Mouse (Mus musculus): Measurements from ENCODE around the gene Smpdl3a. TPM values are rescaled to one million over a fixed set of nuclear protein-coding genes. Genes with fewer than 3 reads are reported as not detected.

The Smpdl3a gene
- polyA plus RNA-seq, 1 experiment from 2014 or later, result 27.7 TPM

DNA sequence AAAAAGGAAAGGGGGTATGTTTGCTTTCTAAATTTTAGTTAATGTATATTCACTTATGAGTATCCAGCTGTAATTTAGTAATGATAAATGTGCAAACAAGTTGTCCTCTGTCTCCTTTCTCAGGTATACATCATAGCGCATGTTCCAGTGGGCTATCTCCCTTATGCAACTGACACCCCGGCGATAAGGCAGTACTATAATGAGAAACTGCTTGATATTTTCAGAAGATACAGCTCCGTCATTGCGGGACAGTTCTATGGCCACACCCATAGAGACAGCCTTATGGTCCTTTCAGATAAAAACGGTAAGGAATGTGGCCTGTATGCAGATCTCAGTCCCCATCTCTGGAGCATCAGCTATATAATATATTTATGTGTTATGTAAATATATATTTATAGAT lies 13.6 kb downstream of the Smpdl3a start:
- Histone ChIP-seq H3K4me2 (ENCODE audit: low read length) (no peak overlapping the region), H3K27ac (ENCODE audit: low read depth) (no peak overlapping the region), H3K4me3 (ENCODE audit: low read depth, low read length) (no peak overlapping the region), H3K4me1 (replicated peaks; ENCODE audit: control insufficient read depth, insufficient read depth, low read length) (no peaks in the 10 kb centered on the region), H3K27me3 (replicated peaks; ENCODE audit: control insufficient read depth, insufficient read depth, low read length) (no peaks in the 10 kb centered on the region), H3K9ac (ENCODE audit: low read length) (no peak overlapping the region), H3K9me3 (ENCODE audit: control insufficient read depth, low read length) (no peaks in the 10 kb centered on the region), H3K36me3 (ENCODE audit: control insufficient read depth, insufficient read depth, low read length) (peaks cover 4% of the 10 kb centered on the region; the same call in 1 of the 2 replicates)
- DNase-seq (ENCODE audit: low spot score) (no peak), ATAC-seq (replicated peaks; ENCODE audit: low FRiP score, low TSS enrichment, low read depth) (no peak)
- 89% methylated on average over 6 of the region's 6 CpGs for WGBS

DNA sequence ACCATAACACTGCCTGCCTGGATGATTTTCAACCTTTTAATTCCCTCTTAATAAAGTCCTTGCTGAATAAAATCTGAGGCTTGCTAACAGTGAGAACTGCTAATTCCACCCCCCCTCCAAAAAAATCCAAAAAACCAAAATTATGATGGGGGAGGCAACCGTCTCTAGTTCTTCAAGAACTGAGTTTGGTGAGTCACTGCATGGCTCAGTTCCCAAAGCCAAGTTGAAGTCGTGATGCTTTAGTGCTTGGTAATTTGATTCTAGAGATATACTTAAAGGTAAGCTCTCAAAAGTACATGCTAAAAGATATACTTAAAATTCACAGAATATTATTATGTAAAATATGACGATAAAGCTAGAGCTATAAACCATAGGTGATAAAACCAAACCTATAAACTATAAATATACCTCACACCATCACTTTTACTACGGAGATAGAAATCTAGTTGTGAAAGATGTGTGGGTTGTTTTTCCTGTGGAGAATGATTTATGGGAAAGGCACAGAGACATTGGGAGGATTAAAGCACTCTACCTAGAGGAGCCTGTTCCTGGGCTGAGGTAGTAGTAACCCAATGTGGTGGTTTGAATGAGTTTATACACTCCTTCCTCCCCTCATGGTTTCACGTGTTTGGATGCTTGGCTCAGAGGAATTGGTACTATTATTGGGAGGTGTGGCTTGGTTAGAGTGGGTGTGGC lies 18.2 kb downstream of the Smpdl3a start:
- Histone ChIP-seq H3K27me3 (replicated peaks; ENCODE audit: control insufficient read depth, insufficient read depth, low read length) (no peaks in the 10 kb centered on the region), H3K9me3 (ENCODE audit: control insufficient read depth, low read length) (no peaks in the 10 kb centered on the region), H3K4me1 (replicated peaks; ENCODE audit: control insufficient read depth, insufficient read depth, low read length) (no peaks in the 10 kb centered on the region), H3K9ac (ENCODE audit: low read length) (no peak overlapping the region), H3K27ac (ENCODE audit: low read depth) (no peak overlapping the region), H3K36me3 (ENCODE audit: control insufficient read depth, insufficient read depth, low read length) (0 out of 2 replicates have a peak, but pooled peaks cover 4% of the 10 kb centered on the region), H3K4me3 (ENCODE audit: low read depth, low read length) (no peak overlapping the region), H3K4me2 (ENCODE audit: low read length) (no peak overlapping the region)
- 83% methylated on average over 5 of the region's 5 CpGs for WGBS
- DNase-seq (ENCODE audit: low spot score) (no peak), ATAC-seq (replicated peaks; ENCODE audit: low FRiP score, low TSS enrichment, low read depth) (no peak)

DNA sequence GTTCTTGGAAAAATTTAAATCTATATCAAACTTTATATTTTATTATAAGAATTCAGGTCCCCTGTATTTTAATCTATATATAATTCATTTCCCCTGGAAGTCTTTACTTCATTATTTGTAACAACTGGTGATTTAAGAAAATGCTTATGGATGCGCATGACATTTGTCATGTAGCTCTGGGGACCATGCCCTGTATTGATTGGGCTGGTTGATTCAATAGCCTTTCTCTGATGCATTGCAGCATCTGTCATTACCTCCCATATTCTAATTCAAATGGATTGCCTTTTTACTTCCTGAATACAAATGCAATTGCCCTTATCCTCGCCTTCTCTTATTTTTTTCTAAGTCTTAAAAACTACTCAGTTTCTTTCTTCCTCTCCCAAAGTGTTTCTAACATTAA lies 20.2 kb downstream of the Smpdl3a start:
- no peak for ATAC-seq (replicated peaks; ENCODE audit: low FRiP score, low TSS enrichment, low read depth)
- Histone ChIP-seq H3K27ac (ENCODE audit: low read depth) (no peak overlapping the region), H3K27me3 (replicated peaks; ENCODE audit: control insufficient read depth, insufficient read depth, low read length) (no peaks in the 10 kb centered on the region), H3K4me1 (replicated peaks; ENCODE audit: control insufficient read depth, insufficient read depth, low read length) (no peaks in the 10 kb centered on the region), H3K9me3 (ENCODE audit: control insufficient read depth, low read length) (no peaks in the 10 kb centered on the region), H3K4me3 (ENCODE audit: low read depth, low read length) (no peak overlapping the region), H3K4me2 (ENCODE audit: low read length) (no peak overlapping the region), H3K9ac (ENCODE audit: low read length) (no peak overlapping the region), H3K36me3 (ENCODE audit: control insufficient read depth, insufficient read depth, low read length) (no peaks in the 10 kb centered on the region)
- 81% methylated on average over 2 of the region's 2 CpGs for WGBS
- DNase-seq (ENCODE audit: low spot score), result no peak

DNA sequence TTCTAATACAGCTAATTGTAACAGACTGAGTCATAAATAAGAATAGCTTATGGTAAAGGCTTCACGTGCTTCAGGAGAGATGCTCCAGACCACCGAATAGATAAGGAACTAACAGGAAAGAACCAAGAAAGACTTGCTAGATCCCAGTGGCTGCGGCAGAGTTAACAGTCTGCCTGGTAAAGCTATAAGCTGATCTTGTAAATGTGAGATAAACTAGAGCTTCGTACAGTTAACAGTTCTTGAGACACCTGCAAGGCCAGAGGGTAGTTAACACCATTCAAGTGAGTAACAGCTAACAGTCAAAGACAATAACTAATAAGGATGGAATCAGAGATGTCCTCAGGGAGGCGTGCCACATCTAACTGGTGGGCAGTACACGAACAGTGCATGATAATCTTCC lies 21.7 kb downstream of the Smpdl3a start:
- no peaks in the 10 kb centered on the region for H3K27me3 ChIP-seq (replicated peaks; ENCODE audit: control insufficient read depth, insufficient read depth, low read length)
- WGBS, result 85% methylated on average over 6 of the region's 6 CpGs
- no peaks in the 10 kb centered on the region for H3K36me3 ChIP-seq (ENCODE audit: control insufficient read depth, insufficient read depth, low read length)
- H3K4me2 ChIP-seq (ENCODE audit: low read length), result no peak overlapping the region
- ATAC-seq (replicated peaks; ENCODE audit: low FRiP score, low TSS enrichment, low read depth) (no peak), DNase-seq (ENCODE audit: low spot score) (no peak)
- H3K4me3 ChIP-seq (ENCODE audit: low read depth, low read length), result no peak overlapping the region
- H3K9ac ChIP-seq (ENCODE audit: low read length), result no peak overlapping the region
- H3K27ac ChIP-seq (ENCODE audit: low read depth), result no peak overlapping the region
- H3K4me1 ChIP-seq (replicated peaks; ENCODE audit: control insufficient read depth, insufficient read depth, low read length), result no peaks in the 10 kb centered on the region
- no peaks in the 10 kb centered on the region for H3K9me3 ChIP-seq (ENCODE audit: control insufficient read depth, low read length)

DNA sequence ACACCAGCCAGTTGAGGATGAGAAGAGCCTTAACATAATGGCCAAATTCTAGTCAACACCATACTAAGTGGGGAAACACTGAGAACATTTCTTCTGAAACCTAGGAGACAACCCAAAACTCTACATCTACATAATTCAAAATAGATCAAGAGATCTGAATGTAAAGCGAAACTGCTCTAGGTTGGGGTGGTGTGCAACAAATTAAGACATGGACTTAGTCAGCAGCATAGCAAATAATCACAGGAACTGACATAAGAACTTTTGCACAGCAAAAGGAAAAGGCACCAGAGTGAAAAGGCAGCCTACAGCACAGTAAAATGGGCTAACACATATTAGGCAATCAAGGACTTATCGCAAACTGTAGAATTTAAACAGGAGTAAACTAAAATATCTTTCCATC lies 25.1 kb downstream of the Smpdl3a start:
- Histone ChIP-seq H3K9ac (ENCODE audit: low read length) (no peak overlapping the region), H3K27ac (ENCODE audit: low read depth) (no peak overlapping the region), H3K4me3 (ENCODE audit: low read depth, low read length) (no peak overlapping the region), H3K27me3 (replicated peaks; ENCODE audit: control insufficient read depth, insufficient read depth, low read length) (no peaks in the 10 kb centered on the region), H3K36me3 (ENCODE audit: control insufficient read depth, insufficient read depth, low read length) (no peaks in the 10 kb centered on the region), H3K4me2 (ENCODE audit: low read length) (no peak overlapping the region), H3K9me3 (ENCODE audit: control insufficient read depth, low read length) (no peaks in the 10 kb centered on the region), H3K4me1 (replicated peaks; ENCODE audit: control insufficient read depth, insufficient read depth, low read length) (no peaks in the 10 kb centered on the region)
- ATAC-seq (replicated peaks; ENCODE audit: low FRiP score, low TSS enrichment, low read depth), result no peak
- no peak for DNase-seq (ENCODE audit: low spot score)
- WGBS, result 92% methylated on average over 2 of the region's 2 CpGs

DNA sequence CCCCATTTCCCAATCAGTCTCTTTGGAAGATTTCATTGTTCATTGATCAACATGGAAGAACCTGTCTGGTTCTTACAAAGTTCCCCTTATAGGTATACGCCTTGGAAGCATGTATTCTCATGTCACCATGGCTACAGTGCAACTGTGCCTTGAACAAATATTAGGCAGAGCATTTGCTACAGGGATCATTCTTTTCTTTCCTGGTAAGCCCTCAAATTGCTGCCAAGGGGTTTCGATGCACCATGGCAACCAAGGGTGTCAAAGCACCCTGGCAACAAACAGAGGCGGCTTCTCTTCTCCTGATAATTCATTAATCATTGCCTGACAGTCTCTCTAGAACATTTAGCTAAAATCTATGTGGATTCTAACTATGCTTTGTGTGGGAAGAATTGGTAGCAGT lies 28.3 kb downstream of the Smpdl3a start:
- 49% methylated on average over 3 of the region's 3 CpGs for WGBS
- 0 out of 2 replicates have a peak, but pooled peaks have one; percentile 58 for ATAC-seq (replicated peaks; ENCODE audit: low FRiP score, low TSS enrichment, low read depth)

DNA sequence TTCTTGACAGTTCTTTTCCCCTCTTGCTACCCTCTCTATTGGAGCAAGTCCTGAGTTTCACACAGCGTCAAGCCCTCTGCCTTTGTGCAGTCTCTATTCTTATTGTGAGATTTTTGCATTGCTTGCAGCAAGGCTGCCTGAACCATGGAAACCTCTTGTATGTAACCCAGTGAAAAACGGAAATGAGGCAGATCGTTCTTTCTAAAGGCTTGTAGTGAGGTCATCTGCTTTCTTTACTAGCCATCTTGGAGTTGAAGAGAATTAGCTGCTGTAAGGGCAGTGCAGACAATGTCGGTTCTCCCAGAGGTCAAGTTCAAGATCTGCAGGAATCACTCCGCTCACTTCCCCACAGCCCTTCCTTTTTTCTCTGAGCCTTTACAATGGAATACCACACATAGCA lies 34.5 kb downstream of the Smpdl3a start:
- 75% methylated on average over 5 of the region's 5 CpGs for WGBS
- H3K27ac ChIP-seq (ENCODE audit: low read depth), result no peak overlapping the region
- DNase-seq (ENCODE audit: low spot score), result no peak

More for the DNA sequence above, 28.3 kb downstream of the Smpdl3a start:
- Histone ChIP-seq H3K9me3 (ENCODE audit: control insufficient read depth, low read length) (no peaks in the 10 kb centered on the region), H3K4me2 (ENCODE audit: low read length) (no peak overlapping the region), H3K36me3 (ENCODE audit: control insufficient read depth, insufficient read depth, low read length) (no peaks in the 10 kb centered on the region), H3K27ac (ENCODE audit: low read depth) (no peak overlapping the region), H3K27me3 (replicated peaks; ENCODE audit: control insufficient read depth, insufficient read depth, low read length) (no peaks in the 10 kb centered on the region), H3K4me1 (replicated peaks; ENCODE audit: control insufficient read depth, insufficient read depth, low read length) (no peaks in the 10 kb centered on the region), H3K9ac (ENCODE audit: low read length) (no peak overlapping the region), H3K4me3 (ENCODE audit: low read depth, low read length) (no peak overlapping the region)
- peak; percentile 52 for DNase-seq (ENCODE audit: low spot score)

DNA sequence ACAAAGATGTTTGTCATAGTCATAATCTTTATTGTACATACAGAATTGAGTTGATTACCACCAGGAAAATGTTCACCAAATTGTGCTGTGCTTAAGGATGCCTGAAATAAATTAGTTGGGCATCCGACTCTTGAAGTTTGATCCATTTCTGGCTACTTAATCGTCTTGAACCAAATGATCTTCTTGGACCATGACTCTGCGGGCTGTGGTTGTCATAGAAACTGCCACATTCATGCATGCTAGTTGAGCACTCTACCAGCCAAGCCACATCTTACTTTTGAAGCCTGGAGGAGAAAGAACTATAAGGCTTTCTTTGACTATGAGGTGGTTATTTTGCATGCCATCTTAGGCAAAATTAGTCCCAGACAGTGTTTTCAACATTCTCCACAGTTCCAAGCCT lies 35.5 kb downstream of the Smpdl3a start:
- no peaks in the 10 kb centered on the region for H3K36me3 ChIP-seq (ENCODE audit: control insufficient read depth, insufficient read depth, low read length)
- H3K4me2 ChIP-seq (ENCODE audit: low read length), result no peak overlapping the region
- H3K9me3 ChIP-seq (ENCODE audit: control insufficient read depth, low read length), result no peaks in the 10 kb centered on the region
- WGBS, result 85% methylated on average over 3 of the region's 3 CpGs
- H3K4me1 ChIP-seq (replicated peaks; ENCODE audit: control insufficient read depth, insufficient read depth, low read length), result no peaks in the 10 kb centered on the region
- no peak for DNase-seq (ENCODE audit: low spot score)
- no peak for ATAC-seq (replicated peaks; ENCODE audit: low FRiP score, low TSS enrichment, low read depth)
- no peaks in the 10 kb centered on the region for H3K27me3 ChIP-seq (replicated peaks; ENCODE audit: control insufficient read depth, insufficient read depth, low read length)
- H3K4me3 ChIP-seq (ENCODE audit: low read depth, low read length), result no peak overlapping the region
- H3K9ac ChIP-seq (ENCODE audit: low read length), result no peak overlapping the region
- H3K27ac ChIP-seq (ENCODE audit: low read depth), result no peak overlapping the region

More for the DNA sequence above, 34.5 kb downstream of the Smpdl3a start:
- Histone ChIP-seq H3K4me3 (ENCODE audit: low read depth, low read length) (no peak overlapping the region), H3K9me3 (ENCODE audit: control insufficient read depth, low read length) (no peaks in the 10 kb centered on the region), H3K36me3 (ENCODE audit: control insufficient read depth, insufficient read depth, low read length) (no peaks in the 10 kb centered on the region), H3K9ac (ENCODE audit: low read length) (no peak overlapping the region), H3K4me2 (ENCODE audit: low read length) (no peak overlapping the region), H3K27me3 (replicated peaks; ENCODE audit: control insufficient read depth, insufficient read depth, low read length) (no peaks in the 10 kb centered on the region), H3K4me1 (replicated peaks; ENCODE audit: control insufficient read depth, insufficient read depth, low read length) (no peaks in the 10 kb centered on the region)
- ATAC-seq (replicated peaks; ENCODE audit: low FRiP score, low TSS enrichment, low read depth), result no peak

DNA sequence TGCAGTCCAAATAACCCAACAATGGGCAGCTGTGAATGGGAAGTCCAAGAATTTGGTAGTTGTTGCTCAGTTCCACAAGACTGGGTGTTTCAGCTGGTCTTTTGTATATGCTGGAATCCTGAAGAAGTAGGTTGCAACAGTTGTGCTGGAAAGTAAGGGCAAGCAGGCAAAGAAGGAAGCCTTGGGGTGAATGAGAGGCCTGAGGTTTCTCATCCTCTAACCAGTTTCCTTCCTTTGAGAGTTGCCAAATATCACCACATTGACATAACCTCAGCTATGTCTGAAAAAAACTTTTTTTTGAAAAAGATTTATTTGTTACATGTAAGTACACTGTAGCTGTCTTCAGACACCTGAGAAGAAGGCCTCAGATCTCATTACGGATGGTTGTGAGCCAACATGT lies 41.0 kb downstream of the Smpdl3a start:
- Histone ChIP-seq H3K27ac (ENCODE audit: low read depth) (no peak overlapping the region), H3K4me2 (ENCODE audit: low read length) (no peak overlapping the region), H3K9me3 (ENCODE audit: control insufficient read depth, low read length) (no peaks in the 10 kb centered on the region), H3K4me1 (replicated peaks; ENCODE audit: control insufficient read depth, insufficient read depth, low read length) (no peaks in the 10 kb centered on the region), H3K4me3 (ENCODE audit: low read depth, low read length) (no peak overlapping the region), H3K27me3 (replicated peaks; ENCODE audit: control insufficient read depth, insufficient read depth, low read length) (no peaks in the 10 kb centered on the region), H3K36me3 (ENCODE audit: control insufficient read depth, insufficient read depth, low read length) (no peaks in the 10 kb centered on the region), H3K9ac (ENCODE audit: low read length) (no peak overlapping the region)
- DNase-seq (ENCODE audit: low spot score), result no peak
- no peak for ATAC-seq (replicated peaks; ENCODE audit: low FRiP score, low TSS enrichment, low read depth)
- 97% methylated on average over 1 of the region's 1 CpGs for WGBS

Data from intestine, embryonic 14.5 days (tissue).